Mouse (Mus musculus): ENCODE results near the gene Tle6.

Tle6 gene

DNA sequence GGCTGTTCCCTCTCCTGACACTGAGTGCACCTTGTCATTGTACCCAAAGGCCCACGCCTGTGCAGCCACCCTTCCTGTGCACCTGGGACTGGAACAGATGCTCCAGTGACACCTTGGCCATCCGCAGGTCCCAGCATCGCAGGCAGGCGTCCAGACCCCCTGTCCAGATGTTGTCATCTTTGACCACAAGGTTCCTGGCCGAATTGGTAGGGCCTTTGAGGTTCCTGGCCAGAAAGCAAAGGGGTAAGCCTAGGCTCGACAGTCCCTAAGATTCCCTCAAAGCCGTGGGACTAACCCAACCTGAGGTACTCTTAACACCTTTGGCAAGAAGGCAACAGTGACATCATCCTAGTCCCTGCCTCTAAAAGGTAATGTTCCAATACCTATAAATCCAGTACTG is 8.2 kb downstream of the Tle6 start:
- DNase-seq (ENCODE audit: low read depth, low spot score): no peak

DNA sequence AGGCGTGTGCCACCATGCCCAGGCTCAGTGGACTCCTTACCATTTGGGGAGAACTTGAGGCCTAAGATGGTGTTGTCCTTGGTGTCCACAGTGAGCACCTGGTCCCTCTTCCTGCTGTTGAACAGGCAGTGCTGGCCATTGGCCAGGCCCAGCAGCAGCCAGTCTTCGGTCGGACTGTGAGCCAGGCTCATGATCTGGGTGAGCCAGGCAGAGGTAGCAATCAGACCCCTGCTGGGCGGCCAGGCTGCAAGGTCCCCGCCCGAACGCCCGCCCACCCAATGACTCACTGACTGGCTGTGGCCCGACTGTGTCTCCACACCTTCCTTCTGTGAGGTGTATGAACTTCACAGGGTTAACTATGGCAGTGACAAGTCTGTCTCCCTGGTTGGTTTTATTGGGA is 9.0 kb downstream of the Tle6 start:
- no peak for DNase-seq (ENCODE audit: low read depth, low spot score)

DNA sequence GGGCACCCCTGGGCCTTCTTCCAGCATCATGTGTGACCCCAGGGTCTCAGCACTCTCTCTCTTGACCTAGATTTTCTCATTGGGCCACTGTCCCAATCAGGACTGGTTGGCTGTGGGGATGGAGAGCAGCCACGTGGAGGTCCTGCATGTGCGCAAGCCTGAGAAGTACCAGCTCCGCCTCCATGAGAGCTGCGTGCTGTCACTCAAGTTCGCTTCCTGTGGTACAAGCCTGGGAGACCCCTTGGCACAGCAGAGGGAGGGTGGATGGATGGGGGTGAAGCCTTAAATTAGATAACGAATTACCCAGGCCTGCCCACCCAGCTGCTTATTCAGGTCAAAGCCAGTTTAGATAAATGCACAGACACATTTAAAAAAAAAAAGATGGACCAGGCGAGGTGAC is 12.1 kb downstream of the Tle6 start:
- no peak for DNase-seq (ENCODE audit: low read depth, low spot score)

DNA sequence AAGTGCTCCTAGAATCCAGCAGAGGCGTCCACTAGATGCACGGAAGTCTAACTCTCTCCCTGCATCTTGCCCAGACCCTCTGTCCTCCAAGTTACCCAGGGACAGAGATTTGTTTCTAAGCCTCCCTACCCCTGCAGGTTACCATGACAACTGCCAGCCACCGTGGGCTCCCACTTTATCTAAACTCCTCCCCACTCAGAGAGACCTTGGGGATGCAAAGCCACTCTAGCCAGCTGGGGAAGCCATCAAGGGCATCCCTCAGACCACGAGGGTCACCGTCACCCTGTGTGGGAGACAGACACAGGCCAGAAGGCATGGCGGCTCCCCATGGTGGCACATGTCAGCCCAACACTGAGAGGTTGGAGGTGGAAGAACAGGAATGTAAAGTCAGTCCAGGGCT is 17.5 kb downstream of the Tle6 start:
- DNase-seq (ENCODE audit: low read depth, low spot score): no peak

DNA sequence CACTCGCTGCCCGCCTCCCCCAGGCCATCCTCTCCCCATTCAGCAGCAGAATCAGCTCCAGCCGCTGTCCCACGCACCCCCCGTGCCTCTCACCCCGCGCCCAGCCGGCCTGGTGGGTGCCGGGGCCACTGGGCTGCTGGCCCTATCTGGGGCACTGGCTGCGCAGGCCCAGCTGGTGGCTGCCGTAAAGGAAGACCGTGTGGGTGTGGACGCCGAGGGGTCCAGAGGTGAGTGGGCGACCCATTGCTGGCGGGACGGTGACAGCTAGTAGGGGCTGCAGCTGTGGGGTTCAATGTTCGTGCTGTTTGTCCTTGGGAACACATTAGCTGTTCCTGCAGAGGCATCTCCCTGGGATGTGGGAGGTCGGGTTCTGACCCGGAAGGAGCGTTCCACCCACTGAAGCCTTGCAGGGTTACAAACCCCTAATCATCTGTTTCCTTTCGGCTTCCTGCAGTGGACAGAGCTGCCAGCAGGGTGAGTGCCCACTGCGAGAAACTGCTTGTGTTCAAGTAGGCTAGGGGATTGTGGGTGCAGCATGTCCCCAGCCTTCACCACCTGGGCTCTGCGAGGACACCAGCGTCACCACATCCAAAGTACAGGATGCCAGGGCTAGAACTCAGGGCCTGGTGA is 20.3 kb downstream of the Tle6 start:
- DNase-seq (ENCODE audit: low read depth, low spot score): no peak

DNA sequence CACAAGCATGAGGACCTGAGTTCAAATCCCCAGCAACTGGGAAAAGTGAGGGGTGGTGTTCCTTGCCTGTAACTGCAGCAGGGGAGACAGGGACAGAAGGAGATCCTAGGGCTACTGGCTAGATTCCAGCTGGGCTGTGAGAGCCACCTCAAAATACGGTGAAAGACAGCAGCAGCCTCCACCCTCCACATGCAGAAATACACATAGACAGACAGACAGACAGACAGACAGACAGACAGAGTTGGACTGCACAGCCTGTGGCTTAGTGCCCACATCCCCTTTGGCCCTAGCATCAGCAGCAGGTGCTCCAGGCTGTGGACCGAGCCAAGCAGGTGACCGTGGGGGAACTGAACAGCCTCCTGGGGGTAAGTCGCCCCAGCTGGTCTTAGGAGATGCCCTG is 20.9 kb downstream of the Tle6 start:
- DNase-seq (ENCODE audit: low read depth, low spot score): no peak

DNA sequence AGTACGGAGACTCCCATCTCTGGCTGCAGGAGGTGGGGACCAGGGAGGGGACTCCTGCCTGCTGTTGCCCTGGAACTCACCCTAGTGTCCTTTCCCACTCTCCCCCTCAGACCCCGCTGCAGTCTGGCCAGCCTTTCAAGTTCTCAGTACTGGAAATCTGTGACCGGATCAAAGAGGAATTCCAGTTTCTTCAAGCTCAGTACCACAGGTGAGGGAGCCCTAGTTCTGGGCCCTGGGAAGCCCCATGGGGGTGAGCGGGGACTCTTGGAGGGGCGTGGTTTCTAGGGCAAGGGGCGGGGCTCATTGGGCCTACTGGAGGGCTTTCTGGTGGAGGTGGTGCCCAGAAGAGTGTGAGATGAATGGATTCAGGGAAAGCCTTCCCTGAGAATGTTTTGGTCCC is 25.2 kb downstream of the Tle6 start:
- peak; percentile 53 for DNase-seq (ENCODE audit: low read depth, low spot score)

DNA sequence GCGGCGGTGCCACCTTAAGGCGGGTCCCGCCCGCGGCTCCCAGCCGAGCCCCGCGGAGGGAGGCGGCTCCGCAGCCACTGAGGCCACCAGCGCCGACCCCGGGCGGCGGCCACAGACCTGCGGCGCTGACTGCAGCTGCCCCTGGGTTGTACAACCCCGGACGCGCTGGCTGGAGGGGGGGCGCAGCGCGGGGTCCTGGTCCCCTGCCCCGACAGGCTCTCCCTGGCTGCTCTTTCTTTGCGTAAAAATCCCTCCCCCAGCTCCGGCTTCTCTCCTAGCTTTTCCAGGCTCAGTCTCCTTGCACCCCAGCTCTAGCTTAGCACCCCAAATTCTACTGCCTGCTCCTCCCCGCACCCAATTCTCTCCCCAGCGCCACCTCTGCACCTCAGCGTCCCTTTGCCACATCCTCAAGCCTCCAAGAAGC is 25.7 kb downstream of the Tle6 start:
- peak; percentile 59 for DNase-seq (ENCODE audit: low read depth, low spot score)

DNA sequence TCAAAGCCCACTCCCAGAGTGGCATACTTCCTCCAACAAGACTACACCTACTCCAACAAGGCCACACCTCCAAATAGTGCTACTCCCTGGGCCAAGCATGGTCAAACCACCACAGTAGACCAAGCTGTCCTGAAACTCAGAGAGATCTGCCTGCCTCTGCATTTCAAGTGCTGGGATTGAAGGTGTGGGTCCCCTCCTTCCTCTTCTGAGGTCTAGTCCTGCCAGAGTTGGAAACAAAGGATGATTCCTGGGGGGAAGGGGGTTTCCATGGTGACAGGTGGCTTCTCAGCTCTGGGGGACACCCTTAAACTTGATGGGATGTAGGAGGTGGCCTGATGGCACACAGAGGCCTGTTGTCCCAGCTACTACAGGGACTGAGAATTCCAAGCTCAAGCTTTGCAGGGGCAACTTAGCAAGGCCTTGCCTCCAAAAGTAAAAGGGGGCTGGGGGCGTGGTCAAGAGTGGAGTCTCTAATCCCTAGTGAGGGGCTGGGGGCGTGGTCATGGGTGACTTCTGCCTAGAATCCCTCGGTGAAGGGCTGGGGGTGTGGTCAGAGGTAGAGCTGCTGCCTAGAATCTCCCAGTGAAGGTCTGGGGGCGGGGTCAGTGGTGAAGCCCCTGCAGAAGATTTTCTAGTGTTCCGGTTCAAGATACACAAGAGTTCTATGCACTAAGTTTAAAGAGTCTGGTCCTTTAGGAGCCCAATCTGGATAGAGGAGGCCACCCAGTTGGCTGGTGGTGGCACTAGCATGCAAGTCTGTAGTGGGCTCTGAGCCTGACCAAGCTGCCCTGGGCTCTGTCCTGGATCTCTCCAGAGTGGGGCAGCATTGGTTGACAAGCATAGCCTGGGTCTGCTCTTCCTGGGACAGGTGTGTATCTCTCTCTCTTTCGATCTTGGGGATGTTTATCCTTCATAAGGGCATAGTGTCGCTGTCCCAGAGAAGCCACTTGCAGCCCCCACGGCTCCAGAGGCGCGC is 26.5 kb downstream of the Tle6 start, which contains the start of gene Tle2:
Gene Tle2 (plus strand): TSS at position 481 of the 976 bp plus-strand sequence.
- no peak for DNase-seq (ENCODE audit: low read depth, low spot score)

DNA sequence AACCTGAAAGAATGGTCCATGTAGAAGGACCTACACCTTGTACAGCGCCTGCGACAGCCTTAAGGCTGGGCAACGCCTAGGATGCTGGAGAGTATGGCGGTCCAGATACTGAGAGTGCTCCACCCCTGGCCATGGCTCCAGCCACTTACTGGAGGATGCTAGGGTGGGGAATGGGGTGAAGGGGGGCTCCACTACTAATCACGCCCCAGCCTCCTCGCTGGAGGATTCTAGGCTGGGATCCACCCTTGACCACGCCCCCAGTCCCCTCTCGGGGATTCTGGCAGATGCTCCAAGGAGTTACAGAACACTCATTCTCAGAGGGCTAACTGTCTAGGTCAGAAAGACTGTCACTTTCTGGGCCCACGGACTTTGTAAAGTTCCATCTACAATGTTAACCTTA is 27.9 kb downstream of the Tle6 start:
- no peak for DNase-seq (ENCODE audit: low read depth, low spot score)

DNA sequence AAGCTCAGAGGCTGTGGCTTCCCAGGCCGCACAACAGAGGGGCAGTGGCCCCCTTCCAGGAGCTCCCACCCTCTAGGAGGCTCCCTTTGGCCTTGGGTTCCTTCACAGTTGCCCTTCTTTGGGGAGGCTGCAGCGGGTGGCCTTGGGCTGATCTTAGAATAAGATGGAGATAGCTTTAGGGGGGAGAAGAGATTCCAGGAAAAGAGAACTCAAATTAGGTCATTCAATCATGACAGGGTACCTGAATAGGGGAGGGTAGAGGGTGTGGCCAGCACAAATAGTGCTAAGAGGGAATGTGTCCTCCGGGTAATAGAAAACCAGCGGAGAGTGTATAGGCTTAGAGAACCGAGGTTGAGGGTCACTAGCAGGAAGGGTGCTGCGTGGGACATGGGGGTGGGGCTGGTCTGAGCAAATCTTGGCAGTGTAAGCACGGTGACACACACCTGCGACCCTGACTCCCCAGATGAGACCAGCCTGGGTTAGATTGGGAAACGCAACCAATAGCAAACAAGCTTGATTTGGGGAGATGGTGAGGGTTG is 28.7 kb downstream of the Tle6 start:
- no peak for DNase-seq (ENCODE audit: low read depth, low spot score)

DNA sequence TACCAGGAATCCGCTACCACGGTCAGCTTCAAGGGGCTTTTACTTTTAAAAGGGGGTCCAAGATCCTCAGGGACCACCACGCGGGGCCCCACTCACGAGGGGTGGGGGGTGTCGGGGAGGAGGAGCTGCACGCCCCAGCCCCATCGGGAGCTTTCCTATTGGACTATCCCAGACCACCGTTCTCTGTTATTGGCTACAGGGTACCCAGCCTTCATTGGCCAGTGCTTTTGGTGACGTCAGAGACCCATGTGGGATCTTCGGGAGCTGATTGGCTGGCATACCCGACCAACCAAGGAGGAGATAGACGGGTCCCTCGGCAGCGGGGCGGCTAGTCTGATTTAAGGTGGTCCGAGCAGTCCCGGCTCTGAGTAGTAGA is 29.4 kb downstream of the Tle6 start:
- peak; percentile 97 for DNase-seq (ENCODE audit: low read depth, low spot score)

DNA sequence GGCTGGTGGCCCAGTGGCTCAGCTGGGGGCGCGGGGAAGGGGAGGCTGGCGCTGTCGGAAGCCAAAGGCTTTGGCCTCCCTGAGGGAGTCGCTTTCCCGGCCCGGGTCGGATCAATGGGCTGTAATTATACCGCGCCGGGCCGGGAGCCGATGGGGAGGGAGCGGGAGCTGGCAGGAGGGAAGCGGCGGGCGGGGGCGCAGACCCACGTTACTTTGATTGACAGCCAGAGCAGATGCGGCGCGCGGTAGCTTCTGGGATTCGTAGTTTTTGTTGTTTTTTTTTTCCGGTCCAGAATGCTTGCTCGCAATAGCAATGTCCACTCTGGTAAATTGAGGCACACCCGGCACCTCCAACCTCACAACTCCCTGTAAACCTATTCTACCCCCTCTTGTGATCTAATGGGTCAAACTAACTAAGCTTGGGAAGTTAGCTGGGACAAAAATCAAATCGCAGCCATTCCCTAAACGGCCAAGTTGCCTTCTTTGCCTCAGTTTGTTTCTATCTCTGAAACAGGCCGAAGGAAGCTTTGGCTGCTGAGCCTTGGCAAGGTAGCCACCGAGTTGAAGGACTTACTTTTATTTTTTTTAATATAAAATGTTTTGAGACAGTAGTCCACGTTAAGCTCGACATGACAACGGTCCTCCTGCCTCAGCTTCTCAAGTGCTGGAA is 29.9 kb downstream of the Tle6 start:
- DNase-seq (ENCODE audit: low read depth, low spot score): peak; percentile 91

DNA sequence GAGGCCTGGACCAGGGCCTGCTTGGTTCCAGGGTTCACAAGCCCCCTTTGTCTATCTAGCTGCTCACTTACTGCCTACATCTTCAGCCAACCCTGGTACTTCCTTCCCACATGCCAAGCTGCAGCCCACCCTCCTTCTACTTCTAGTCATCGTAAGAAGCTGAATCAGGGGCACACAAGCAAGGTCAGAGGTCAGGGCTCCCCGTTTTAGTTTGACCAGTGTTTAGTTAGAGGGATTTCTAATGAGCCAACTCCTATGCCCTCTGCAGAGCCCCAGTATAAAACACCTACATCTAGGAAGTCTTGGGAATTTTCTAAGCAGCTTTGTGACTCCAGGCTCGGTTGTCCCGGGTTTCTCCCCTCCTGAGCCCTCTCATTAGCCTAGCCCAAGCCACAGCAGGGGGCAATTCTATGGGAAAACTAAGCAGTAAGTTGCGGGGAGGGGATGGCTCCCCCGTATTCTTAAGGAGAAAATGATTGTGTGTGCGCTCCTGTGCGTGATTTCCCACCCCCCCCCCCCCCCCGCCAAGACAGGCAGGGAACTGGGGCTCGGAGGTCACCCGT is 30.6 kb downstream of the Tle6 start:
- no peak for DNase-seq (ENCODE audit: low read depth, low spot score)

DNA sequence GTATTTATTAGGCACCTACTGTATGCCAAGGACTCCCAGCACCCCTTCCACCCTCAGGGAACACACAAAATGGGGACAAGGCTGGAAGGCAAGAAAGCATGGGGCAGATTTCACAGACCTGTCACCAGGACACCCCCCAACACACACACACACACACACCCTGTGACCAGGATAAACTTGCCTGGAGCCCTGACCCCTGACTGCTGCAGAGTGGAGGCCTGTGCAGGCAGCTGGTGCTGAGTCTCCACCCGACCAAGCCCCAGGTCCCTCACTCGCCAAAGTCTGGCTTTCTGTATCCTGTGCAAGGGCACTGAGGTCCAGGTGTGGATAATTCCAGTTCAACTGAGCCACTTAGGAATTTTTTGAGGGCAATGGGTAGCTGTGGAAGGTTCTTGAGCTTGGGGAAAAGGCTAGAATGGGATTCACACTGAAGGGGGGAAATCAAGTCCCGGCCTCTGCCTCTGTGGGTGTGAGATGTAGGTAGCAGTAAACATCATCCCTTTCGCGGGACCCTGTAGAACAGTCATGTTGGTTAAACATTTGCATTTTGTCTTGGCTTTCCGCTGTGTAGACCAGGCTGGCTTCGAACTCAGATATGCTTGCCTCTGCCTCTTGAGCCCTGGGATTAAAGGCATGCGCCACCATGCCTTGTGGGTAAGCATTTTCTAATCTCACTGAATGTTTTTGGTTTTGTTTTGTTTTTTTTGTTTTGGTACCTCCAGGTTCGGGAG is 31.2 kb downstream of the Tle6 start:
- no peak for DNase-seq (ENCODE audit: low read depth, low spot score)

DNA sequence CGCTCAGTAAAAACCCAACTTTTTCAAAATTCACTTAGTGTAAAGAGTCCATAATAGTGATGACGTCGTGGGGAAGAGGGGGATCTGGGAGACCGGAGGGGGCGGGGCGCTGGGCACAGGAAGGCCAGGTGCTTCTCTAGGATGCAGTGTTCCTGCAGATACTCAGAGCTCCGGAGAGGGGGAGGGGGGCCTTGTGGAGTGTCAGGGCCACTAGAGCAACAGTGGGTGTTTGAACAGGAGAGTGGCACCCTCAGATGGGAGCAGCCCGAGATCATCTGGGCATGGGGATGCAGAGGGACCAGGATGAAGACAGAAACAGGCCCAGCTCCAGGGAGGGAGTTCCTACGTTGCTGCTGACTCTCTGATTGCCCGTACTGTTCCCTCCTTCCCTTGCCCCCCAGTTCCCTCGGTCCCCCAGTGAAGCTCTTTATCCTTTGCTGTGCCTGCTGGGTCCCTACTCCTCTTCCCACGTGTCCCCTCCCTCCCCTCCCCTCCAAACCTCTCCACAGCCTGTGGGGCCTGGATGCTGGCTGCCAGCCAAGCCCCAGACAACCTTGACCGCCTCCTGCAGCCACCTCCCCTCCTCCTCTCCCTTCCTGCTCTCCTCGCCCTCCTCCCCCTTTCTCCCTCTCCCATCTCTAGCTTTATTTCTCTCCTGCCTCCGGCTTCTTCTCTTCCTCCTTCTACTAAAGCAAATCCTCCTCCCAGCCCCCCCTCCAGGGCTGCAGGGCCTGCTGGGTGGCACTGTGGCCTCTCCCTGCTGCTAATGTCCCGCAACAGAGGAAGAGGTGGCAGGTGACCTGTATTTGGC is 32.3 kb downstream of the Tle6 start:
- no peak for DNase-seq (ENCODE audit: low read depth, low spot score)

DNA sequence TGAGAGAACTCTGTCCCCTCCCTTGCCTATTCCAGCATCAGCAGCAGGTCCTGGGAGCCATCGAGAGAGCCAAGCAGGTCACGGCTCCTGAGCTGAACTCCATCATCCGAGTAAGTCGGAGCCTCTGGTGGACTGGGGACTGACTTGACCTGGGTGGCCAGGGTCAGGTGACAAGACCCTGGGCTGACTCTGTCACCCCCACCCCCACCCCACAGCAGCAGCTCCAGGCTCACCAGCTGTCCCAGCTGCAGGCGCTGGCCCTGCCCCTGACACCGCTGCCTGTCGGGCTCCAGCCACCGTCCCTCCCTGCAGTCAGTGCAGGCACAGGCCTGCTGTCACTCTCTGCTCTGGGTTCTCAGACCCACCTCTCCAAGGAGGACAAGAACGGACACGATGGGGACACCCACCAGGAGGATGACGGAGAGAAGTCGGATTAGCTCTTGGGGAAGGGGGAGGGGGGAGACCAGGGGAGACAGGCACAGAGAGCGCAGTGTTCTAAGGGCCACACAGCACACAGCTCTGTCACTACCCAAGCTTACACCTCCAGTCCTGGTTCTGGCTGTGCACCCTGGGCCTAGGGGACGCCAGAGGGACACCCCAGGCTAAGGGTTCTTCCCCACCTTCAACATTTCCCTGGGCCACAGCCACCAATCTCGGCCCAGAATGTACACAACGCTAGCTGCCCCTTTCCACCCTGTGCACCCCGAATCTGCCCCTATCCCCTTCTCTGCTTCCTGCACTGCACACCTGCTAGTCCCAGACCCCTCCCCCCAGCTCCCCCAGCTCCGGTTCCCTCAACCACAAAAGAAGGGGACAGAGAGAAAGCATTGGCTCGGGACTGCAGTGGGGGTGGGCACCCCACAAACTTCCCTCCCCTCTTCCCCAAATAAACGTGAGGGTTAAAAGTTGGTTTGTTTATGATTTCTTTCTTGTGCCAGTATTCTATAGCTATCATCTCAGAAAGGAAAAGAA is 35.3 kb downstream of the Tle6 start:
- no peak for DNase-seq (ENCODE audit: low read depth, low spot score)

DNA sequence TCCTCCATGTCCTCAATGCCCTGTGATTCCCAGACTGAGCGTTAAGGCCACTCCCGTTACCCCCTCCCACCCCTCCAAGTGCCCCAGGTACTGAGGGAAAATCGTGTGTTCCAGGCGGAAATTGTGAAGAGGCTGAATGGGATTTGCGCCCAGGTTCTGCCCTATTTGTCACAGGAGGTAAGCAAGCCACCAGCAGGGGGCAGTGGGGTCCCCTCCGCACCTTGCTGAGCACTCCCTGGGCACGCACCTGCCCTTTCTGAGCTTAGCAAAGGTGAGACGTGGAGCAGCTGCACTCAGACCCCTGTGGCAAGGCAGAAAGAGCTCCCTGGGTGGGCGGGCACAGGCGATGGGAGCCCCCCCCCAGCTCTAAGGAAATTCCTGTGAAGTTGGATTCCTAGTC is 36.1 kb downstream of the Tle6 start:
- DNase-seq (ENCODE audit: low read depth, low spot score): peak; percentile 66

DNA sequence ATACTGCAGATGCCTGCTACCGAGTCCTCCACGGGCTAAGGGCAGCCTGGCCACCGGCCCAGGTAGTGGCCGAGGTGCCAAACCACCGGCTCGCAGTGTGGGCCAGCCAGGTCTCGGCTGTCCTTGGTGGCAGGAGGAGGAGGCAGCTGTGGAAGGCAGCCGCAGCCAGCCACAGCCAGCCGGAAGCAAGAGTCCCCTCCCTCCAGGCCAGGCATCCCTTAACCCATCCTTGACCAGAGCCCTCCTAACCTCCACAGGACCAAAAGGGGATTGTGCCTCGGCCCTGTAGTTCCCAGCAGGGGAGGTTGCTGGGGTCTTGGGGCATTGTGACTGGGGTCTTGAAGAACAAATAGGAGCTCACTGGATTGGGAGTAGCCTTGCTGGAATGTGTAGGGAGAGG is 36.7 kb downstream of the Tle6 start:
- no peak for DNase-seq (ENCODE audit: low read depth, low spot score)

Measured in A20 (cell line).